Mouse (Mus musculus) thymus, postnatal 4 days (tissue): ENCODE data around the gene Gabrb1.

Experiments
- DNase-seq: peaks from one replicate; pipeline ENCODE4 v3.0.0; 2021

The Gabrb1 gene

GRCm38 (mm10) chr5:72164386-72164785 is 506.5 kb downstream of the Gabrb1 start:
- DNase-seq = no peak

GRCm38 (mm10) chr5:72167594-72168284 is 509.8 kb downstream of the Gabrb1 start, which contains the start of gene Commd8:
Gene Commd8 (minus strand): TSS chr5:72168189.
- peak; percentile 97 for DNase-seq

- DNase-seq = no peak
Measured at GRCm38 (mm10) chr5:72168285-72168621, 510.3 kb downstream of the Gabrb1 start.

- DNase-seq = no peak
Measured at GRCm38 (mm10) chr5:72170067-72170466, 512.2 kb downstream of the Gabrb1 start.

- peak; percentile 39 for DNase-seq
Measured at GRCm38 (mm10) chr5:72172675-72173074, 514.8 kb downstream of the Gabrb1 start.

- no peak for DNase-seq
Measured at GRCm38 (mm10) chr5:72173521-72173920, 515.6 kb downstream of the Gabrb1 start.

GRCm38 (mm10) chr5:72175050-72175449 is 517.1 kb downstream of the Gabrb1 start:
- DNase-seq = no peak

- DNase-seq = no peak
Measured at GRCm38 (mm10) chr5:72175530-72175929, 517.6 kb downstream of the Gabrb1 start.

GRCm38 (mm10) chr5:72181194-72181593 is 523.3 kb downstream of the Gabrb1 start:
- DNase-seq = no peak

GRCm38 (mm10) chr5:72182804-72183203 is 524.9 kb downstream of the Gabrb1 start:
- DNase-seq = no peak

GRCm38 (mm10) chr5:72183929-72184328 is 526.0 kb downstream of the Gabrb1 start:
- no peak for DNase-seq

GRCm38 (mm10) chr5:72184437-72185100 is 526.7 kb downstream of the Gabrb1 start:
- no peak for DNase-seq

- no peak for DNase-seq
Measured at GRCm38 (mm10) chr5:72191154-72191553, 533.2 kb downstream of the Gabrb1 start.

- DNase-seq = no peak
Measured at GRCm38 (mm10) chr5:72191932-72192331, 534.0 kb downstream of the Gabrb1 start.

- DNase-seq = no peak
Measured at GRCm38 (mm10) chr5:72195442-72195841, 537.5 kb downstream of the Gabrb1 start.
